Mouse (Mus musculus) heart, postnatal 14 days (tissue): ENCODE data around the gene Cep350. TPM values are rescaled to one million over a fixed set of nuclear protein-coding genes. Genes with fewer than 3 reads are reported as not detected.
"Not testable (repeated sequence)": the region's sequence is repeated elsewhere in the genome, so short reads cannot be mapped to it uniquely, and the experiment has no call there.

ENCODE experiments used
- DNase-seq, 2 experiments: peaks; one replicate each; pipeline ENCODE4 v3.0.0; 2021 to 2022
- intact Hi-C: fragments of 180-260 bp; cut with DNase I; formaldehyde crosslinking; loops from one replicate; pipeline ENCODE4 v1.15.1; 2025
- total RNA-seq, 2 experiments: library from RNA; stranded (reverse); gene quantifications; 2 replicates each; pipeline ENCODE4 v1.2.3; 2021

Gene Cep350
- total RNA-seq, 2 experiments from 2014 or later, result 37.9 to 40.7 TPM

- DNase-seq, result no peak
- intact Hi-C loops, result no loop called here
These were observed 71.7 kb downstream of the Cep350 start for GRCm38 (mm10) chr1:155901348-155901747.

- no peak for DNase-seq
- intact Hi-C loops, result no loop called here
These were observed 78.7 kb downstream of the Cep350 start for GRCm38 (mm10) chr1:155894382-155894781.

DNA sequence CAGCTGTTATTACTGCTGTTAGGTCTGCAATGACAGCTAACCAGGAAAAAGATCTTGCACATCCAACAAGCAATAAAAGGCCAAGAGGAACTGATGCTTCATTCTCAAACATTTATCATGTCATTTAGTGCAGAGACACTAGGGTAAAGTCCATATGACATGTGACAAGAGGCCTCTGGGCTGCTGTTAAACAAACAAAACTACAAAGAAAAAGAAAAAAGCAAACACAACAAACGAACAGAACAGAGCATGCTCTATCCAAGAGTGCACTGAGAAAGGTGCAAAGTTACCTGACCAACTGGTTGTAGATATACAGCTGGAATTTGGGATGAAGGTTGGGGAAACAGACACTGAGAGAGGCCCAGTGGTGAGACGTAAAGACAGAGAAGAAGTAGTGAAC, 86.2 kb downstream of the Cep350 start:
- intact Hi-C loops, result no loop called here
- DNase-seq, result no peak

DNA sequence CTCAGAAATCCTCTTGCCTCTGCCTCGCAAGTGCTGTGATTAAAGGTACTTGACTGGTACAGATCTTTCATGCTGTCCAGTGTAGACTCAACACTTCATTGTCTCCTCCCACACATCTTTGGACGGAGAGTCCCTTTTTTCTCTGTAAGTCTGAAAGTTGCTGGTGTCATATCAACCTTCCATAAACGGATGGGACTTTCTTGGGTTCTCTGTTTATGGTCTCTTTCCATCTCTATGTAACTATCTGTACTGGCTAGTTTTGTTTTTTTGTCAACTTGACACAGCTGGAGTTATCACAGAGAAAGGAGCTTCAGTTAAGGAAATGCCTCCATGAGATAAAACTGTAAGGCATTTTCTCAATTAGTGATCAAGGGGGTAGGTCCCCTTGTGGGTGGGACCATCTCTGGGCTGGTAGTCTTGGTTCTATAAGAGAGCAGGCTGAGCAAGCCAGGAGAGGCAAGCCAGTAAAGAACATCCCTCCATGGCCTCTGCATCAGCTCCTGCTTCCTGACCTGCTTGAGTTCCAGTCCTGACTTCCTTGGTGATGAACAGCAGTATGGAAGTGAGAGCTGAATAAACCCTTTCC, 90.3 kb downstream of the Cep350 start:
- DNase-seq, intact Hi-C loops: not testable (repeated sequence)

DNA sequence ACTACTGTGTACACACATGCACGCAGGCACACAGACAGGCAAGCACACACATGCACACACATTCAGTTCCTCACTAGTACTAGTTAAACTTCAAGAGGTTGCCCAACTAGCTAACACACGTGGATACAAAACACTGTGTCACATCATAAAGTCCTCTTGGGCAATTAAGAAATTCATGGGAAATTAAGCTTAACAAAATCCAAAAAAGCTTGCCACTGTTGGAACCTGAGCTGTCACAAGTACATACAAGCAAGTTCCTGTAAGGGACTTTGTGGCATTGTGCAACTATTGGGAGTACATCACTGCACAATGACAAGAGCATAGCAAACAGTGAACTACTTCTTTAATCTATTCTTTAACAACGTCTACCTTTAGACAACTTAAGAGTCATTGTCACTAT, 93.5 kb downstream of the Cep350 start:
- intact Hi-C loops, result no loop called here

GRCm38 (mm10) chr1:155862967-155863366, 110.1 kb downstream of the Cep350 start:
- peak in 1 of 2 experiments; percentile 6 for DNase-seq
- intact Hi-C loops, result no loop called here

More for the DNA sequence above, 93.5 kb downstream of the Cep350 start:
- no peak for DNase-seq

GRCm38 (mm10) chr1:155854926-155855702, 117.9 kb downstream of the Cep350 start:
- peak in 1 of 2 experiments; percentile 3 for DNase-seq
- intact Hi-C loops, result loop anchor here (5.0 to 10.0 kb wide), 2 partner anchors 63 to 280 kb away; no protein-coding TSS in a partner anchor

DNA sequence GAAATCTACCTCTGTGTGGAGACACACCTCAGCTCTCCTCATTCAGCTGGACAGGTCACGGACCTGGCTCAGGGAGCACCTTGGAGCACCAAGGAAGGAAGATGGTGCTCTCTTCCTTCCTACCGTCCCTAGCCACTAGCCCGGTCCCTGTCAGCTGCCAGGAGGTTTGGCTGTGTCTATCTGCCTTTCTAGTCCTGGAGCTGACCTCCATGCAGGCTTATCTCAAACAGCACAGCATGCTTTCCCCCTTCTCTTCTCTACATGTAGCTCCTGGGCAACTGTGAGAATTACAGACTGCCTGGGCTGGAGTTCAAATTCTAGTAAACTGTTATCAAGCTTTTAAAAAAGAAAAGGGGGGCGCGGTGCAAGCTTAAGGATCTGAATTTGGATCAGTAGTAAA, 120.0 kb downstream of the Cep350 start:
- intact Hi-C loops, result loop anchor here (5.0 to 10.0 kb wide), 2 partner anchors 61 to 278 kb away; no protein-coding TSS in a partner anchor
- DNase-seq, result no peak

- intact Hi-C loops, result no loop called here
- no peak for DNase-seq
These were observed 128.8 kb downstream of the Cep350 start for GRCm38 (mm10) chr1:155844235-155844634.

- no peak for DNase-seq
- intact Hi-C loops, result no loop called here
These were observed 129.5 kb downstream of the Cep350 start for GRCm38 (mm10) chr1:155843538-155843937.

GRCm38 (mm10) chr1:155835667-155836066, 137.4 kb downstream of the Cep350 start:
- intact Hi-C loops, result no loop called here
- DNase-seq, result no peak

DNA sequence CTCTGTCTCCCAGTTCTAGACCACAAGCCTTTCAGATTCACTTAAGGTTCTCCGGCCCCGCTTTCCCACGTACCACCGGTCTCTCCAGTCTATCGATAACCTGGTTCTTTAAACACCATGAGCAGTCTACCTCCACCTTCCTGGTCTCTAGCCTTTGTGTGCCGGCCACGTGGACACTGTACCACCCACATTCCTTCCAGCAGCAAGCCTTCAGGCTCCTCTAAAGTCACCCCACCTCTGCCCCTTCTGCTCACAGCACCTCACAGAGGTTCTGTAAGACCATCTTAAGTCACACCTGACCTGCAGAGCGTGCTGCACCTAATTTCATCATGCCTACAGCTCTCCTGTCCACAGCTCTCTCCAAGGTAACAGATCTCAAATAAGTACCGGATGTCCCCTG, 139.4 kb downstream of the Cep350 start:
- intact Hi-C loops, result no loop called here

DNA sequence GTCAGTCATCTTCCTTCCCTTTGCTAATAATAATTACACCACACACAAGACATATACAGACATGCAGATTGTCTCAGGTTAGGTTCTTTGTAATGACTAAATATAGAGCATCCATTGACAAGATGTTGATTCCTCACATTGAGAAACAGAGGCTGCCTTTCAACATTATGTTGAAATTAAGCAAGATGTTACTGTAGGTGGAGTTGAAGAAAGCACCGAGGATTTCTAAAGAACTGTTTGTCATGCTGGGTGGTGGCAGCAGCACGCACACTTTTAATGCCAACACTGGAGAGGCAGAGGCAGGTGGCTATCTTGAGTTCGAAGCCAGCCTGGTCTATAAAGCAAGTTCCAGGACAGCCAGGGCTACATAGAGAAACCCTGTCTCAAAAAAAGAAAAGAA, 141.1 kb downstream of the Cep350 start:
- DNase-seq, result no peak
- intact Hi-C loops, result no loop called here

More for the DNA sequence above, 139.4 kb downstream of the Cep350 start:
- DNase-seq, result no peak

DNA sequence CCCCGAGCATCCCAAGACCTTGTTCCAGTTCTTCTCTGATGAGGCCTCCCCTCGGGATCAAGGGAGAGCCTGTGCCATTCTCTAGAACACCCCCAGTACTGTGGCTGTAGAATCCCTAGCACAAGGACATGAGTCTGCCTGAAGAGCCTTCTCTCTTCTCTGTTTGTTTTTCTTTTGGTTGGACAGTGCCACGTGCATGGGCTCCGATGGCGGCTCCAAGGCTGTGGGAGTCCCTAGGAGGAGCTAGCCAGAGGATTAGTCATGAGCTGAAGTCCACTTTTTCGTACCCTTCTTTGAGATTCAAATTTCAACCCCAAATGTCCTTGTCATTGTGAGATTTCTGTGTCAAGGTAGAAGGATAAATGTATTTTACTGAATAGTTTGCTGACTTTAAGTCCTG, 142.2 kb downstream of the Cep350 start:
- intact Hi-C loops, result no loop called here

GRCm38 (mm10) chr1:155827703-155828295, 145.3 kb downstream of the Cep350 start:
- no peak for DNase-seq
- intact Hi-C loops, result no loop called here

More for the DNA sequence above, 142.2 kb downstream of the Cep350 start:
- DNase-seq, result no peak

- intact Hi-C loops, result no loop called here
These were observed 146.2 kb downstream of the Cep350 start for GRCm38 (mm10) chr1:155826803-155827395.

DNA sequence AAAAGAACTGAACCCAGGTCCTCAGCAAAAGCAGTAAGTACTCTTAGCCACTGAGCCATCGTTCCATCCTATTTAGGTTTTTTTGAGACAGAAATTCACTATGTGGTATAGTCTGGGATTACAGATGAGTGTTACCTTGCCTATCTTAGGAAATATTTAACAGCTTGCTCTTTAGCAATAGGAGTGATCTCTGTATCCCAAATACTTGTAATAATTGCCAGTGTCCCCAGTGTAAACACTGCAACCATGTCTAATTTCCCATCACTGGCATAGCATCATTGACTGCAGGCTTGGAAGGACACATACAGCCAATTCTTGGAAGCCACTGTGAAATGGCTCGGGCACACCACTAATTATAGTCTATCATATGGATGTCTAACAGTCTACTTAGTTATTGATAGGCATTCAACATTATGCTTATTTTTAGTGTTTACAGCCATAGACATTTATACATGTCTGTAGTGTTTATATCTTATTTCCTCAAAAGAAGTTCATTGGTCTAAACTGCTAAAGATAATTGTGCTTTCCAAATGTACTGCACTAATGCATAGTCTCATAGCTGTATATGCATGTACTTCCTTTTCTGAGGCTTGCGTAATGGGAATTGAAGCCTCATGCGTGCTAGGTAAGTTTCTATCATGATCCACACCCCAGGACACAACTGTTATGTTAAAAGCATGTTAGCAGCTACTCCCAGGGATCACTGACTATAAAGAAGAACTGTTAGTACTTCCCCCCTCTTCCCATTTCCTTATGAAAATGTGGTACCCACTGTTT, 146.9 kb downstream of the Cep350 start:
- no peak for DNase-seq
- intact Hi-C loops, result no loop called here

More at GRCm38 (mm10) chr1:155826803-155827395, 146.2 kb downstream of the Cep350 start:
- no peak for DNase-seq

- intact Hi-C loops, result no loop called here
- DNase-seq, result no peak
These were observed 152.4 kb downstream of the Cep350 start for GRCm38 (mm10) chr1:155820646-155821045.

- intact Hi-C loops, result no loop called here
- no peak for DNase-seq
These were observed 156.9 kb downstream of the Cep350 start for GRCm38 (mm10) chr1:155816167-155816566.
